Mouse (Mus musculus) brain, embryonic 14.5 days (tissue): ENCODE results near the gene Celf2. TPM values are rescaled to one million over a fixed set of nuclear protein-coding genes. Genes with fewer than 3 reads are reported as not detected.

ENCODE experiments used
- DNase-seq: peaks from one replicate; pipeline ENCODE4 v3.0.0-alpha.2; 2011; ENCODE audit warnings: low read depth
- CTCF ChIP-seq: fragments of 200-500 bp; IDR thresholded peaks from 2 replicates; pipeline ENCODE4 v1.5.1; 2012; ENCODE audit warnings: inconsistent platforms, mild to moderate bottlenecking, moderate library complexity, borderline replicate concordance; ENCODE audit not compliant: insufficient read depth, insufficient read length; ENCODE audit errors: extremely low read depth
- POLR2A ChIP-seq: fragments of 200-500 bp; IDR thresholded peaks from 2 replicates; pipeline ENCODE4 v1.6.1; 2012; ENCODE audit warnings: mild to moderate bottlenecking, inconsistent platforms, borderline replicate concordance; ENCODE audit not compliant: poor library complexity, insufficient read depth, insufficient read length, severe bottlenecking; ENCODE audit errors: extremely low read depth
- polyA plus RNA-seq: library from polyadenylated mRNA; depleted of rRNA; stranded (reverse); fragments of >200 nt; gene quantifications from 2 replicates; pipeline ENCODE4 v1.2.3, GENCODE M21; 2012

Gene Celf2
- polyA plus RNA-seq, 1 experiment: 161 TPM

DNA sequence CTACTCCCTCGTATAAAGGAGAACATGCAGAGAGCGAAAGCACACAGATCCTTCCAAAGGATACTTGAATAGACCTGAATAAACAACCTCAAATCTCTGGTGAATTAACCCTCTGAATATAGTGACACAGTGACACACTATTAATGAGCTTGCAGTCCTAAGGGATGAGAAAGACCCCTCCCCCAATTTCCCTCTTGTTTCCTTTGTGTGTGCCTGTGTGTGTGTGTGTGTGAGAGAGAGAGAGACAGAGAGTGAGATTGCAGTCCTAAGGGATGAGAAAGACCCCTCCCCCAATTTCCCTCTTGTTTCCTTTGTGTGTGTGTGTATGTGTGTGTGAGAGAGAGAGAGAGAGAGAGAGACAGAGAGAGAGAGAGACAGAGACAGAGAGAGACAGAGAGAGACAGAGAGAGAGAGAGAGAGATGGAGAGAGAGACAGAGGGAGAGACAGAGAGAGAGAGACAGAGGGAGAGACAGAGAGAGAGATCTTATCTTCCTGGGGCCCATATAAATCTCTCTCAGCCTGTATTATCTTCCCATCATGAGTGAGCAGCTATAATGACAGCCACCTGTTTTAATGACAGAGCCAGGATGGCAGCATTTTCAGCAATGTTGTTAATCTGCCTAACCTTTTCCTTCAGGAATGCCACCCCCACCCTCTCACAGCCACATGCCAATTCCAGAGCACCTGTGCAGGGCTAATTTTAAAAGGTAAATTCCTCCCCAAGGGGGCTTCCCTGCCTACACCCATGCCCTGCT, 566.5 kb downstream of the Celf2 start:
- TF ChIP-seq POLR2A (no peak), CTCF (no peak)
- DNase-seq: peak; percentile 43

GRCm38 (mm10) chr2:6939143-6939542, 570.2 kb downstream of the Celf2 start:
- DNase-seq: no peak
- TF ChIP-seq POLR2A (no peak), CTCF (no peak)

DNA sequence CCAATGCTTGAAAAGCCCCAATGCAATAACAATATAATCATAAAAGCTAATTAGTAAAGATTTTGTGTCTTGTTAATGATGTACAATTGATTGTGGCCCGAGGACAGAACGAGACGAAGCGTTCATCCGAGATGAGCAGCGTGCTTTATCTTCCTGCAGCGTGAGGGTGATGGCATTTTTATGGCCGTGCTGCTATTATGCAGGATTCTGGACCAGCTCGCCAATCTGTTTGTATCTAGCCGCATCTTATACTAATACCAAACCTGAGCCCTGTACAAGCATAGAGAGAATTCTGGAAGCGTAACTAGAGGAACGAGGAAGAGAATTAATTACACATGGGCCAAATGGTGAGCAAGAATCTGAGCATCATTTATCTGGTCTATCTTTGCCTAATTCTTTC, 576.2 kb downstream of the Celf2 start:
- TF ChIP-seq POLR2A (no peak), CTCF (no peak)
- no peak for DNase-seq

GRCm38 (mm10) chr2:6927693-6928360, 581.5 kb downstream of the Celf2 start:
- TF ChIP-seq CTCF (no peak), POLR2A (no peak)
- peak; percentile 56 for DNase-seq

DNA sequence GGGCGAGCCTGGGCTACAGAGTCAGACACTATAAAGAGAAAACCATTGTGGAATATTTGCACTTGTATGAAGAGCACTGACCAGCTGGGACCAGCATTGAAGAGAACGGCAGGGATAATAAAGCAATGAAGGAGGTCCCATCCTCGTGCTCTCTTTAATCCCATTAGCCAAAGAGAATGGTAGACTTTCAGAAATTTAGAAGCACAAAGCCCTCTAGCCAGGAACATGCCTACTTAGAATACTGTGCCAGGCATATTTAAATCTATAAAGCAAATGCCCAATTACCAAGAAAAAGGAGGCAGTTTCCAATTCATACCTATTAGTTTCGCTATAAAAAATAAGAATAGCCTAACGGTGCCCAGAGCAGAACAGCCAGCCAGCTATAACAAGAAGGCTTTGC, 583.9 kb downstream of the Celf2 start:
- DNase-seq: peak; percentile 84
- no peak for TF ChIP-seq CTCF
- TF ChIP-seq POLR2A: no peak

DNA sequence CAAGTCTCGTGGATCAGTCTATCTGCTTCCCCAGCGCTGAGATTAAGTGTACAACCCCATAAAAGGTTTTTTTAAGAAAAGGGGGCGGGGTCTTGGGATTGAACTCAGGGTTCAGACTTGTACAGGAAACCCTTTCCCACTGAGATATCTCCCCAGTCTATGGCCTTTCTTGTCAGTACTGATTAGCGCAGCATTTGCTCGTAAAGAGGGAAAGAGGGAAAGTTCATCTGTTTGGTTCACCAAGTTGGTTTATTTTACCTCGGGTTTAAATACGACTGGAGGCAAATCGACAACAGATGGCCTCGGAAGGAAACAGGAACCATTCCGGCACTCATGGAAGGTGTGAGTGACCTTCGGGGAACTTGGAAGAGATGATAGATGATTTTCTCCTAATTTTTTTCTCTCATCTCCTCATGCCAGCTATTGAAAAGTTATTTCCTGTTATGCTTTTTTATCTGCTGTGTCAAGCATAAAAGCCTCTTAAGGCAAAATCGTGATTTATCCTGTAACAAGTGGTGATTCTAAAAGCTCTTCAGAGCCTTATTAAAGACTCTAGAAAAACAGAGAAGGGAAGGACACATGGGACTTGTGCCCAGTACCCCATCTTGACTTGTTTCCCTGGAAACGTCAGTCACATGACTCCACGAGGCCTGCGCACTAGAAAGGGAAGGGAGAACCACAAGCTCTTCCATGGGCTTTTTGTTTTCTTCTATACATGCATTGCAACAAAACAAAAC, 585.5 kb downstream of the Celf2 start:
- peak; percentile 35 for DNase-seq
- no peak for TF ChIP-seq POLR2A
- TF ChIP-seq CTCF: no peak

DNA sequence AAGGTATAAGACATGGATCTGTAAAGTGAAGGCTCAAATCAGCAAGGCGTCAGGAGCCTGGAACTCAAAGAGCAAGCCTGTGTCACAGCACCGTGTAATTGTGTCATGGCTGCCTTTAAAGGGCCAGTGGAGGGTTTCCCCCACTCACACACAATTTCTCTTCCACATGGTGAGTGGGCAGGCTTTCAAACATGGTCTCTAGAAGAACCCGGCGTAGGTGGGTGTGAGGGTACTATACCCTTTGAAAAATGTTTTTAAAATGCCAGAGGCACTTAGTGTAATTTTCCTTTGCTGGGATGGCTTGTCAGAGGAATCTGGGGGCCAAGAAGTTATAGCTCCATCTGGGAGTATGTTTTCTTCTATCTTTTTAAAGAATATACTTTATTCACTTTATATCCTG, 594.0 kb downstream of the Celf2 start:
- no peak for DNase-seq
- TF ChIP-seq CTCF (no peak), POLR2A (no peak)

GRCm38 (mm10) chr2:6913315-6913714, 596.0 kb downstream of the Celf2 start:
- TF ChIP-seq CTCF (no peak), POLR2A (no peak)
- DNase-seq: peak; percentile 50

GRCm38 (mm10) chr2:6911932-6912331, 597.4 kb downstream of the Celf2 start:
- DNase-seq: peak; percentile 33
- TF ChIP-seq POLR2A: no peak
- TF ChIP-seq CTCF: no peak

DNA sequence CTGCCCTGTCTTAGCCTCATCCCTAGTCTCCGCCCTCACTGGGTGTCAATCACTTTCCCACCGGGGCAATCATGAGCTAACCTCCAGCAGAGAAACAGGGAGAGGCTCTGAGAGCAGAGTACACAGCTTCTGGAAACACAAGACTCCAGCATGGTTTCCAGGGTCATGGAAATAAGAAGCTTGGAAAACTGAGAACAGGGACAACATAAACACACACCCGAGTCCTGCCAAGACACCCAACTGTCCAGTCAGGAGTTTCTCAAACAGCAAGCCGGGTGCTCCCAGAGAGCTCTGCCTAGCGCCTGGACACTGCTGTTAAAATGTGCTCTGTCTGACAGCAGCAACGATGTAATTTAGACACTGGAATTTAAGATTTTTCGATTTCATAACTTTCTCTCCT, 599.4 kb downstream of the Celf2 start:
- no peak for TF ChIP-seq POLR2A
- no peak for TF ChIP-seq CTCF
- no peak for DNase-seq

DNA sequence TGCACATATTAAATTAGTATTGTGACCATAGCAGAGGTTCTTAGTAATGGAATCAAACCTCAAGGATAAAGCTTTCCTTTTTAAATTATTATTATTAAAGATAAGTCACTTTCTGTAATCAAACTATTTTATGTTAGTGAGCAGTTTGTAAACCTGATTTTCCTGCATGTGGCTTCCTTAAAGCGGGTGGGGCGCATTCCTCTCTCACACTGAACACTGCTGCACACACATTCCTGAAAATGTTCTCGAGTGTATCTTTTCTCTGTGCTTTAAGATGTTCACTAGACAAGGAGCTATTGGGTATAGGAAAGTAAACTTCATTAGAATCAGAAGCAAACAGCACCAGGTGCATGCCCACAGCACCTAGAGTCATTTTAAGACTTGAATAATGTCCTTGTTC, 605.0 kb downstream of the Celf2 start:
- TF ChIP-seq CTCF: no peak
- no peak for TF ChIP-seq POLR2A
- DNase-seq: no peak

- no peak for TF ChIP-seq CTCF
- no peak for TF ChIP-seq POLR2A
- peak; percentile 87 for DNase-seq
These were observed 606.1 kb downstream of the Celf2 start for GRCm38 (mm10) chr2:6903251-6903763.
